Mouse (Mus musculus) CH12.LX (cell line): ENCODE data around the gene Phc3. TPM values are rescaled to one million over a fixed set of nuclear protein-coding genes. Genes with fewer than 3 reads are reported as not detected.
A peak's percentile ranks its signal among the peaks of the same experiment; 100 is the strongest.

ENCODE experiments used
- DNase-seq: peaks from one replicate; pipeline ENCODE4 v3.0.0-alpha.2; 2013; ENCODE audit errors: extremely low read depth
- H3K27ac ChIP-seq: 2 replicates; pipeline ENCODE4 v1.5.1; 2012; ENCODE audit warnings: low read depth, mild to moderate bottlenecking, control low read depth, moderate library complexity; ENCODE audit not compliant: insufficient read depth
- H3K27me3 ChIP-seq: replicated peaks from 2 replicates; pipeline ENCODE3; 2012; ENCODE audit warnings: inconsistent platforms
- H3K36me3 ChIP-seq, 2 experiments: replicated peaks in 1 of 2; 2 replicates each; pipeline versions ENCODE3 to v1.6.1; 2012; ENCODE audit warnings: inconsistent platforms in 1 of 2, low read length in 1 of 2, mild to moderate bottlenecking in 1 of 2, mixed read lengths in 1 of 2, moderate library complexity in 1 of 2; ENCODE audit not compliant: control insufficient read depth in 1 of 2, insufficient read depth in 1 of 2
- H3K4me1 ChIP-seq, 2 experiments: 2 replicates each; pipeline ENCODE4 v1.6.1; 2012; ENCODE audit warnings: inconsistent platforms in 1 of 2, moderate library complexity in 1 of 2; ENCODE audit not compliant: insufficient read depth in 2 of 2, control insufficient read depth in 1 of 2
- H3K4me2 ChIP-seq: 2 replicates; pipeline ENCODE4 v1.6.1; 2012; ENCODE audit warnings: low read depth, mild to moderate bottlenecking, control low read depth; ENCODE audit not compliant: poor library complexity, insufficient read depth, severe bottlenecking
- H3K4me3 ChIP-seq, 3 experiments: fragments of 150-350 bp in 1 of 3; sonication (generic) in 1 of 3; replicated peaks in 1 of 3; 2 replicates each; pipeline versions ENCODE3 to v1.5.1; 2011 to 2012; ENCODE audit warnings: low read depth in 2 of 3, low read length in 2 of 3, mild to moderate bottlenecking in 2 of 3, moderate library complexity in 2 of 3, control low read depth in 1 of 3, improper control_type of control experiment in 1 of 3, inconsistent platforms in 1 of 3, mixed read lengths in 1 of 3; ENCODE audit not compliant: poor library complexity in 1 of 3
- H3K79me2 ChIP-seq: replicated peaks from 2 replicates; pipeline ENCODE4 v1.6.1; 2012; ENCODE audit warnings: mild to moderate bottlenecking, moderate library complexity; ENCODE audit not compliant: control insufficient read depth, poor library complexity, insufficient read depth, severe bottlenecking; ENCODE audit errors: extremely low read depth
- H3K9ac ChIP-seq: 2 replicates; pipeline ENCODE4 v1.6.1; 2012; ENCODE audit warnings: low read depth, mild to moderate bottlenecking, control low read depth, moderate library complexity; ENCODE audit not compliant: insufficient read depth
- H3K9me3 ChIP-seq: replicated peaks from 2 replicates; pipeline ENCODE3; 2012; ENCODE audit warnings: low read length, inconsistent platforms, mixed read lengths
- BHLHE40 ChIP-seq: IDR thresholded peaks from 2 replicates; pipeline ENCODE4 v1.6.1; 2011; ENCODE audit warnings: mild to moderate bottlenecking, low read depth, low read length, improper control_type of control experiment
- CHD1 ChIP-seq: IDR thresholded peaks from 2 replicates; pipeline ENCODE4 v1.6.1; 2012; ENCODE audit warnings: low read depth, low read length, improper control_type of control experiment, inconsistent platforms
- CTCF ChIP-seq, 2 experiments: IDR thresholded peaks in 1 of 2; conservative IDR thresholded peaks in 1 of 2; 2 replicates each; pipeline ENCODE4 v1.5.1; 2011 to 2012; ENCODE audit warnings: low read depth in 2 of 2, low read length in 2 of 2, improper control_type of control experiment in 1 of 2, inconsistent platforms in 1 of 2, mild to moderate bottlenecking in 1 of 2, moderate library complexity in 1 of 2
- E2F4 ChIP-seq: IDR thresholded peaks from 2 replicates; pipeline ENCODE4 v1.6.1; 2011; ENCODE audit warnings: low read depth, low read length, improper control_type of control experiment; ENCODE audit not compliant: insufficient replicate concordance
- ELF1 ChIP-seq: IDR thresholded peaks from 2 replicates; pipeline ENCODE4 v1.6.1; 2014; ENCODE audit warnings: low read depth, mild to moderate bottlenecking, inconsistent platforms, low read length, improper control_type of control experiment
- ETS1 ChIP-seq: conservative IDR thresholded peaks from 2 replicates; pipeline ENCODE4 v1.6.1; 2012; ENCODE audit warnings: low read depth, mild to moderate bottlenecking, inconsistent platforms, low read length, improper control_type of control experiment, moderate library complexity
- IRF4 ChIP-seq: IDR thresholded peaks from 2 replicates; pipeline ENCODE4 v1.6.1; 2014; ENCODE audit warnings: low read depth, mild to moderate bottlenecking, inconsistent platforms, low read length, improper control_type of control experiment
- JUND ChIP-seq: conservative IDR thresholded peaks from 2 replicates; pipeline ENCODE4 v1.6.1; 2011; ENCODE audit warnings: low read depth, low read length, improper control_type of control experiment
- KAT2A ChIP-seq: IDR thresholded peaks from 2 replicates; pipeline ENCODE4 v1.6.1; 2012; ENCODE audit warnings: low read length, improper control_type of control experiment, inconsistent platforms; ENCODE audit not compliant: insufficient replicate concordance
- MAFK ChIP-seq: IDR thresholded peaks from 2 replicates; pipeline ENCODE4 v1.6.1; 2011; ENCODE audit warnings: low read length, improper control_type of control experiment; ENCODE audit not compliant: insufficient replicate concordance
- MEF2A ChIP-seq: IDR thresholded peaks from 2 replicates; pipeline ENCODE4 v1.6.1; 2014; ENCODE audit warnings: low read depth, mild to moderate bottlenecking, inconsistent platforms, low read length, improper control_type of control experiment, borderline replicate concordance
- MXI1 ChIP-seq: IDR thresholded peaks from 2 replicates; pipeline ENCODE4 v1.6.1; 2011; ENCODE audit warnings: mild to moderate bottlenecking, low read depth, low read length, improper control_type of control experiment
- MYC ChIP-seq: IDR thresholded peaks from 2 replicates; pipeline ENCODE4 v1.6.1; 2011; ENCODE audit warnings: low read depth, mild to moderate bottlenecking, improper control_type of control experiment, low read length
- NELFE ChIP-seq: IDR thresholded peaks from 2 replicates; pipeline ENCODE4 v1.6.1; 2011; ENCODE audit warnings: low read depth, low read length, improper control_type of control experiment
- NRF1 ChIP-seq: IDR thresholded peaks from 2 replicates; pipeline ENCODE4 v1.6.1; 2014; ENCODE audit warnings: low read depth, mild to moderate bottlenecking, inconsistent platforms, low read length, improper control_type of control experiment, moderate library complexity
- POLR2AphosphoS2 ChIP-seq: IDR thresholded peaks from 2 replicates; pipeline ENCODE4 v1.6.1; 2011; ENCODE audit warnings: low read depth, low read length, improper control_type of control experiment
- RAD21 ChIP-seq: IDR thresholded peaks from 2 replicates; pipeline ENCODE4 v1.6.1; 2011; ENCODE audit warnings: low read depth, mild to moderate bottlenecking, low read length, improper control_type of control experiment, moderate library complexity
- RCOR1 ChIP-seq: conservative IDR thresholded peaks from 2 replicates; pipeline ENCODE4 v1.6.1; 2012; ENCODE audit warnings: low read depth, mild to moderate bottlenecking, inconsistent platforms, low read length, improper control_type of control experiment
- SMC3 ChIP-seq: IDR thresholded peaks from 2 replicates; pipeline ENCODE4 v1.6.1; 2011; ENCODE audit warnings: low read depth, low read length, improper control_type of control experiment
- TCF12 ChIP-seq: IDR thresholded peaks from 2 replicates; pipeline ENCODE4 v1.6.1; 2014; ENCODE audit warnings: low read depth, mild to moderate bottlenecking, inconsistent platforms, low read length, improper control_type of control experiment
- UBTF ChIP-seq: IDR thresholded peaks from 2 replicates; pipeline ENCODE4 v1.6.1; 2012; ENCODE audit warnings: low read depth, mild to moderate bottlenecking, inconsistent platforms, low read length, improper control_type of control experiment, moderate library complexity
- ZC3H11A ChIP-seq: IDR thresholded peaks from 2 replicates; pipeline ENCODE4 v1.6.1; 2012; ENCODE audit warnings: low read depth, mild to moderate bottlenecking, inconsistent platforms, low read length, improper control_type of control experiment
- ZKSCAN1 ChIP-seq: IDR thresholded peaks from 2 replicates; pipeline ENCODE4 v1.6.1; 2012; ENCODE audit warnings: low read depth, inconsistent platforms, low read length, improper control_type of control experiment, borderline replicate concordance
- ZMIZ1 ChIP-seq: IDR thresholded peaks from 2 replicates; pipeline ENCODE4 v1.6.1; 2012; ENCODE audit warnings: low read depth, mild to moderate bottlenecking, inconsistent platforms, low read length, improper control_type of control experiment
- dilution Hi-C: fragments of 300-500 bp; cut with MboI; formaldehyde crosslinking; loops from 2 replicates; pipeline ENCODE4 v1.14.3; 2020; ENCODE audit warnings: low sequenced_read_pairs; ENCODE audit not compliant: extremely low pct_unique_long_range_greater_than_20kb, extremely low pct_ligation_motif_present
- in situ Hi-C: fragments of 300-500 bp; cut with MboI; formaldehyde crosslinking; loops from 3 replicates; pipeline ENCODE4 v1.14.3; 2019; ENCODE audit warnings: low sequenced_read_pairs, low pct_ligation_motif_present, low pct_unique_long_range_greater_than_20kb, mixed read lengths
- polyA plus RNA-seq: library from polyadenylated mRNA; unstranded; fragments of >175 nt; gene quantifications from 2 replicates; pipeline ENCODE4 v1.2.1, GENCODE M21; 2012; ENCODE audit warnings: low read depth; ENCODE audit not compliant: insufficient read length
- total RNA-seq, 2 experiments: library from RNA; depleted of rRNA; stranded (reverse); fragments of 300-350 nt in 1 of 2; fragments of >200 nt in 1 of 2; gene quantifications; 2 replicates each; pipeline ENCODE4 v1.2.3; 2012 to 2014

Gene Phc3
- total and polyA plus RNA-seq, 3 experiments: 8.4 to 13.5 (median 8.8) TPM

GRCm38 (mm10) chr3:30887449-30887848, 81.8 kb downstream of the Phc3 start:
- Histone ChIP-seq H3K4me2 (no peak overlapping the region), H3K4me1 (peaks cover 0 to 12% of the 10 kb centered on the region in 2 experiments; a peak in 2 of 4 replicates), H3K9me3 (no peaks in the 10 kb centered on the region), H3K4me3 (no peak overlapping the region), H3K36me3 (peaks cover 0 to 14% of the 10 kb centered on the region in 2 experiments), H3K27ac (no peak overlapping the region), H3K9ac (no peak overlapping the region), H3K27me3 (no peaks in the 10 kb centered on the region), H3K79me2 (no peaks in the 10 kb centered on the region)
- in situ Hi-C loops: no loop called here
- no peak for DNase-seq
- TF ChIP-seq IRF4: no peak
- TF ChIP-seq NELFE: no peak
- TF ChIP-seq UBTF: no peak
- TF ChIP-seq ZMIZ1: no peak
- no peak for TF ChIP-seq E2F4
- peak; percentile 49 for TF ChIP-seq SMC3
- no peak for TF ChIP-seq ETS1
- peak in 1 of 2 experiments; percentile 49; a peak in 2 of 4 replicates for TF ChIP-seq CTCF (conservative IDR thresholded peaks at IDR 0.05 in 1 of 2, IDR thresholded peaks at IDR 0.05 in 1 of 2; ENCODE audit: low read depth in 2 of 2, low read length in 2 of 2)
- no peak for TF ChIP-seq JUND
- TF ChIP-seq MYC: no peak
- no peak for TF ChIP-seq ZKSCAN1
- peak; percentile 57 for TF ChIP-seq RAD21
- dilution Hi-C loops: no loop called here

DNA sequence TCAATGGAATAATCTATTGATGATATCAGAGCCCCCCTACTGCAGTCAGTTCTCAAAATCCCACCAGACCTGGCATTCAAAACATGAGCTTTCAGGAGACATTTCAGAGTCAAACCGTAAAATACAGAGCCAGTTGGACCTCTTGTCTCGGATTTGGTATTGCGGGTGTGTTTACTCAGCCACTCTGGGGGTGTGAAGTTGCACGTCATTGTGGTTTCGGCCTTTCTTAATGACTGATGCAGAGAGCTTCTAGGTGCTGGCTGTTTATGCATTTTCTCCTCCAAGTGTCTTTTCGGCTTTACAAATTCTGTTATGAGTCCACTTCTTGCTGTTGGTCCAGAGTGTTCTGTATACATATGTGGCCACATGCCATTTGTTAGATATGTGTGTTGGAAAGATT, 92.5 kb downstream of the Phc3 start:
- no peaks in the 10 kb centered on the region for H3K9me3 ChIP-seq
- TF ChIP-seq MEF2A (no peak), ZMIZ1 (no peak)
- H3K9ac ChIP-seq: no peak overlapping the region
- no peaks in the 10 kb centered on the region for H3K27me3 ChIP-seq
- H3K4me3 ChIP-seq: no peak overlapping the region
- no peaks in the 10 kb centered on the region for H3K79me2 ChIP-seq
- H3K27ac ChIP-seq: no peak overlapping the region
- in situ Hi-C loops (no loop called here), dilution Hi-C loops (no loop called here)
- no peaks in the 10 kb centered on the region for H3K36me3 ChIP-seq
- no peak overlapping the region for H3K4me2 ChIP-seq
- no peak for DNase-seq
- H3K4me1 ChIP-seq: peaks cover 0 to 3% of the 10 kb centered on the region in 2 experiments; a peak in 2 of 4 replicates

- no peak for TF ChIP-seq ELF1
- no peak for TF ChIP-seq ZKSCAN1
- no peak for TF ChIP-seq JUND
- TF ChIP-seq ZC3H11A: no peak
- no peak for TF ChIP-seq CHD1
- no peak for TF ChIP-seq TCF12
- TF ChIP-seq MEF2A: no peak
- TF ChIP-seq MYC: no peak
- no peak for TF ChIP-seq NRF1
- TF ChIP-seq MXI1: no peak
- TF ChIP-seq MAFK: no peak
- no peak for TF ChIP-seq NELFE
- TF ChIP-seq RCOR1: no peak
- TF ChIP-seq KAT2A: no peak
- TF ChIP-seq IRF4: no peak
- TF ChIP-seq BHLHE40: no peak
- no peak for TF ChIP-seq POLR2AphosphoS2
- no peak for TF ChIP-seq UBTF
- no peak overlapping the region for H3K4me3 ChIP-seq
- in situ Hi-C loops (loop anchor here (25.0 kb wide), 2 partner anchors 92 to 267 kb away; partner anchors contain the start of genes Cldn11 and Phc3), dilution Hi-C loops (no loop called here)
- no peak overlapping the region for H3K27ac ChIP-seq
- no peaks in the 10 kb centered on the region for H3K27me3 ChIP-seq
- H3K4me1 ChIP-seq: peaks cover 21 to 22% of the 10 kb centered on the region in 2 experiments
- no peak overlapping the region for H3K4me2 ChIP-seq
- H3K79me2 ChIP-seq: no peaks in the 10 kb centered on the region
- no peak overlapping the region for H3K9ac ChIP-seq
- no peaks in the 10 kb centered on the region for H3K36me3 ChIP-seq
- no peaks in the 10 kb centered on the region for H3K9me3 ChIP-seq
- no peak for DNase-seq
Measured at GRCm38 (mm10) chr3:30869995-30870394, 99.2 kb downstream of the Phc3 start.
